Mouse (Mus musculus): ENCODE data around the gene Gm44965. TPM values are rescaled to one million over a fixed set of nuclear protein-coding genes. Genes with fewer than 3 reads are reported as not detected.

Gm44965 gene
- total RNA-seq, 2 experiments from 2014 or later = 1.0 to 2.2 TPM

DNA sequence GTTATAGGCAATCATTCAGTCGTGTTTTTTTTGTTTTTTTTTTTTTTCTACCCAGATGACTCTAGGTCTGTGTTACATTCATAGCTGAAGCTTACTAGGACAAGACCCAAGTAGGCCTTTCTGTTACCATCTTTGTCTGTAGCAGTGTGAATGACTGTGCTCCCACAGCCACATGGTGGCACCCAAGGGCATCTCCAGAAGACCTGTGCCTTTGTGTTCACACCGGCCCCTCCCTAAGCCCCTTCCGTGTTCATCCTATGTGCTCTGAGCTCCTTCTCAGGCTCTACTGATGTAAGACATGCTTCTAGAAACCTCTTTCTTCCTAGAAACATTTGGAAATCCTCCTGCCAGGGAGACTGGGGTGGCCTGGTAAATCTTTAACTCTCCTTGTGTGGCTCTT is 53.3 kb downstream of the Gm44965 start, which contains the start of gene Gimap8:
Gimap8 (plus strand) TSS at position 240 of the 400 bp plus-strand sequence.
- DNase-seq (ENCODE audit: low spot score) = peak; percentile 53
- intact Hi-C loops (cut with DNase I) = loop anchor here (2.0 to 5.0 kb wide), 4 partner anchors 38 to 100 kb away; partner anchors contain the start of genes Gimap4 and Gimap5

- DNase-seq (ENCODE audit: low spot score) = no peak
- intact Hi-C loops (cut with DNase I) = loop anchor here (2.0 to 5.0 kb wide), 4 partner anchors 37 to 99 kb away; partner anchors contain the start of genes Gimap4 and Gimap5
Observed at GRCm38 (mm10) chr6:48647611-48648010, 53.9 kb downstream of the Gm44965 start.

DNA sequence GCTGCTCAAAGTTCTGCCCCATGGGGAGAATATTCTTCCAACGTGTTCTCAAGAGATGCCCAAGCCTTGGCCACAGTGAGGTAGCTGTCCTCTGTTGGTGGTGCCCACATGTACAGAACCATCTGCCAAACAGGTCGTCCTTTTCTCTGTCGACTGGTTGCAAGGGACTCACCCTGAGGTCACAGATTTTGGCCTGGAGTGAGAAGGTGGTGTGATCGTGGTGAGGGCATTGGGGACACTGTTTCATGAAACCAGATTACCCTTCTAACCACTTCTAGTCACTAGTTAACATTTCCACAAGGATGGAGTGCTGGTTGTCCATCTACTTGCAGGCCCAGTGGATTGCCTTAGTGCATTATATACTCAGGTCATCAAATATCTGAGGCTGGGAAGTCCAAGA is 55.0 kb downstream of the Gm44965 start:
- intact Hi-C loops (cut with DNase I) = loop anchor here (5.0 kb wide), 1 partner anchor 54 kb away; no protein-coding TSS in a partner anchor

GRCm38 (mm10) chr6:48650041-48650440 is 56.3 kb downstream of the Gm44965 start:
- DNase-seq (ENCODE audit: low spot score) = no peak
- intact Hi-C loops (cut with DNase I) = no loop called here

More for the DNA sequence above, 55.0 kb downstream of the Gm44965 start:
- no peak for DNase-seq (ENCODE audit: low spot score)

- no peak for DNase-seq (ENCODE audit: low spot score)
- intact Hi-C loops (cut with DNase I) = no loop called here
Observed at GRCm38 (mm10) chr6:48658721-48659120, 65.0 kb downstream of the Gm44965 start.

DNA sequence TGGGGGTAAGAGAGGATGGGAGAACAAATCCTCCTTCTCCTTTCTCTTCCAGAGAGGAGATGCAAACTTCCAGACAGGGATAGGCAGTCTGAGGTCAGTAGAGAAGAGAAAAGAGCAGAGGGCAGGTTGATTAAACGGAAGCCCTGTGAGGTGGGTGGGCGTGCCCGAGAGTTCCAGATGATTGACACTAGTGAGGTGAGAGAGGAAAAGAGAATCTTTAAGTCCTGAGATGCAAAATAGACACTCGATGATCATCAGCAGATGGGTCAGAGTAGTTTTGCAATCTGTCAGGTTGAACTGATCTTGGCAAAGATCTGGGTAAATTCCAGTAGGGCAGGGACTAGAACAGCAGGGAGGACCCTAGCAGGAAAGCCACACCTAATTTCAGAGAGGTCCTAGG is 71.0 kb downstream of the Gm44965 start:
- intact Hi-C loops (cut with DNase I) = no loop called here
- no peak for DNase-seq (ENCODE audit: low spot score)

- no peak for DNase-seq (ENCODE audit: low spot score)
- intact Hi-C loops (cut with DNase I) = no loop called here
Observed at GRCm38 (mm10) chr6:48665471-48665870, 71.7 kb downstream of the Gm44965 start.

DNA sequence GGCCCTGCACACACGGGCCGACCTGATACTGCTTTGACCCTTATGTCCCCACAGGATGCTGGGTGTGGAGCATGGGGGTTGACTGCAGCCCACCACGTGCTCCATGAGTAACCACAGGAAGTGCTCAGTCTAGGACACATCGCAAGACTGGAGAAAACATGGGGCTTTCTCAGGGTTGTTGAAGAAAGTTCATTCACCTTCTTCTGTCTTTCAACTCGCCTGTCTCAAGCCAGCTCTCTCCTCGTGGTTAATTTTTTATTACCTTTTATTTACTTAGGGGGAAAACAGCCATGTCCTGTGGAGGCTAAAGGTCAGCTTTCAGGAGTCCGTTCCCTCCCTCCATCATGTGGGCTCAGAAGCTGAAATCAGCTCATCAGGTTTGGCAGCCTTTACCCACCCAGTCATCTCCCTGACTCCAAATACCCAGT is 72.4 kb downstream of the Gm44965 start:
- no peak for DNase-seq (ENCODE audit: low spot score)
- intact Hi-C loops (cut with DNase I) = no loop called here

GRCm38 (mm10) chr6:48668022-48668421 is 74.3 kb downstream of the Gm44965 start:
- intact Hi-C loops (cut with DNase I) = no loop called here

More at GRCm38 (mm10) chr6:48668022-48668421, 74.3 kb downstream of the Gm44965 start:
- no peak for DNase-seq (ENCODE audit: low spot score)

Other genes starting within 250 kb of the Gm44965 start
- gene Krba1, start 198.4 kb upstream of the Gm44965 start, total RNA-seq (2021) = 10 to 100 TPM; 19.2 to 20.2 TPM
- gene Zfp467, start 148.1 kb upstream of the Gm44965 start, total RNA-seq (2021) = 10 to 100 TPM; 11.7 to 12.4 TPM
- under 1 TPM; 0.14 to 0.55 TPM for gene Sspo, start 145.7 kb upstream of the Gm44965 start, total RNA-seq (2021)
- 10 to 100 TPM; 19.3 to 22.2 TPM for gene Atp6v0e2, start 56.3 kb upstream of the Gm44965 start, total RNA-seq (2021)
- gene Lrrc61, start 39.1 kb upstream of the Gm44965 start, total RNA-seq (2021) = 10 to 100 TPM; 15.5 to 16.5 TPM
- 10 to 100 TPM; 73.6 to 91.2 TPM for gene Rarres2, start 21.2 kb upstream of the Gm44965 start, total RNA-seq (2021)
- not detected for gene Gm45021, start 4.3 kb upstream of the Gm44965 start, total RNA-seq (2021)
- 10 to 100 TPM; 31.0 to 31.8 TPM for gene Repin1, start 58 bp upstream of the Gm44965 start, total RNA-seq (2021)
- 10 to 100 TPM; 10.9 to 11.2 TPM for gene Zfp775, start 8.1 kb downstream of the Gm44965 start, total RNA-seq (2021)
- gene AI854703, start 32.8 kb downstream of the Gm44965 start, total RNA-seq (2021) = under 1 TPM; 0.14 to 0.23 TPM
- gene Gimap8, start 53.3 kb downstream of the Gm44965 start, total RNA-seq (2021) = 1 to 10 TPM; 7.8 to 8.0 TPM
- gene Gimap9, start 82.2 kb downstream of the Gm44965 start, total RNA-seq (2021) = 1 to 10 TPM; 3.1 to 4.9 TPM
- 10 to 100 TPM; 29.0 to 30.8 TPM for gene Gimap4, start 90.6 kb downstream of the Gm44965 start, total RNA-seq (2021)
- gene Gimap6, start 114.3 kb downstream of the Gm44965 start, total RNA-seq (2021) = 10 to 100 TPM; 38.5 to 41.6 TPM
- gene Gm28053, start 124.7 kb downstream of the Gm44965 start, total RNA-seq (2021) = 1 to 10 TPM; 1.8 to 5.3 TPM
- under 1 TPM in 1 of 2 experiments, not detected in 1; 0.39 TPM for gene Gimap7, start 124.7 kb downstream of the Gm44965 start, total RNA-seq (2021)
- 1 to 10 TPM; 8.5 to 9.8 TPM for gene Gimap1, start 145.1 kb downstream of the Gm44965 start, total RNA-seq (2021)
- 1 to 10 TPM; 6.1 to 6.8 TPM for gene Gimap5, start 152.3 kb downstream of the Gm44965 start, total RNA-seq (2021)
- gene Gimap3, start 176.9 kb downstream of the Gm44965 start, total RNA-seq (2021) = under 1 TPM; 0.50 to 0.88 TPM
- gene Tmem176a, start 247.0 kb downstream of the Gm44965 start, total RNA-seq (2021) = 10 to 100 TPM; 16.6 to 20.0 TPM
- gene Tmem176b, start 247.6 kb downstream of the Gm44965 start, total RNA-seq (2021) = 10 to 100 TPM; 52.5 to 54.8 TPM

Data from heart, postnatal 25 days (tissue).